Mouse (Mus musculus) CD8-positive naive resting alpha-beta T cell, adult 2 months (primary cell): ENCODE results near the gene Emc10.
A peak's percentile ranks its signal among the peaks of the same experiment; 100 is the strongest.

ENCODE experiments used
- DNase-seq, 2 experiments: peaks; one replicate each; pipeline ENCODE4 v3.0.0; 2022; ENCODE audit warnings: low read depth in 2 of 2, low spot score in 2 of 2

Gene Emc10

DNA sequence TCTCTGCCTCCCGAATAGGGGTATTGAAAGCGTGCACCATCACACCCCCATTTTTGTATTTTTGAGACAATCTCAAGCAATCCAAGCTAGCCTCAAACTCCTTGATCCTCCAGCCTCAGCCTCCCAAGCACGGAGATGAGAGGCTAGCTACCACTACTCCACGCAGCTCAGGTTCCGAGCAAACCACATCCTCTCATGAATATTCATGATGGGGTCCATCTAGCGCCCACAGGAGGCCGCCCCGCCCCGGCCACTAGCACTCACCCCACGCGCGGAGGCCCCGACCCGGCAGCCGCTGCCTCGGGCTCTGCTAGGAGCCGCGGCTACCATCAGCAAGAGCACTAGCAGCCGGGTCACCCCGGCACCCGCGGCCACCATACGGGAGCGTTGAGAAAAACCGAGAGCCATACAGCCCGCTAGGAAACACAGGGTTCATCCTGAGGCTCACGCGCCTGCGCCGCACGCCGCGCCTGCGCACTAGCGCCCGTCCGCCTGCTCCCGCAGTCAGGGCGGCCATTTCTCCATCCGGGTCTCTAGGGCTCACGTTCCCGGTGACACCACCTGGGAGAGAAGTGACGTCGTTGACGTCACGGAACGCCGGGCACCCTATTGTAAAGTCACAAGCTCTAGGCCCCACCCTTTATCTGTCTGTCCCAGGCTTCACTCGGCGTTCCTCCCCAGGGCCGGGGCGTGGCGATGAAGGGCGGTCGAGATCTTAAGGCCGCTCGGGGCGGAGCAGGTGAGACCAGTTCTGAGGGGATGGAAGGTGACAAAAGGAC lies at the start of gene Emc10, which contains the start of gene Fam71e1:
Gene Emc10 (minus strand): TSS at position 538 of the 779 bp plus-strand sequence.
Gene Fam71e1 (plus strand): TSS at position 590 of the 779 bp plus-strand sequence.
- peak; percentile 97 to 98 for DNase-seq

DNA sequence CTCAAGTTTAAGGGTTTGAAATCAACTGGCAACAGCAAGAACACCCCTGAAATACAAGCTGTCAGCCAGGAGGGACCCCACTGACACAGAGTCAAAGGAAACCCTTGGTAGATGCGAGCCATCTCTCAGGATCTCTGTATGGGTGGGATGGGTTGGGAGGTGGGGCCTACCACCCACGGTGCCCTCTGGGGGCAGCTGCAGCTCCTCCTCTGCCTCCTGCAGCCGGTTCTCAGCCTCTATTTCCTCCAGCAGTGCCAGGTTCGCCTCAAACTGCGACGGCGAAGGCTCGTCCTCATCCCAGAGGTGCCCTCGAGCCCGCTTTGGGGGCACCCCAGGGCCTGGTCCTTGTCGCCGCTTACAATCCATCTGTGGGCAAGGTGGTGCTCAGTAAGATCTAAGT lies 46.7 kb upstream of the Emc10 start:
- no peak for DNase-seq

DNA sequence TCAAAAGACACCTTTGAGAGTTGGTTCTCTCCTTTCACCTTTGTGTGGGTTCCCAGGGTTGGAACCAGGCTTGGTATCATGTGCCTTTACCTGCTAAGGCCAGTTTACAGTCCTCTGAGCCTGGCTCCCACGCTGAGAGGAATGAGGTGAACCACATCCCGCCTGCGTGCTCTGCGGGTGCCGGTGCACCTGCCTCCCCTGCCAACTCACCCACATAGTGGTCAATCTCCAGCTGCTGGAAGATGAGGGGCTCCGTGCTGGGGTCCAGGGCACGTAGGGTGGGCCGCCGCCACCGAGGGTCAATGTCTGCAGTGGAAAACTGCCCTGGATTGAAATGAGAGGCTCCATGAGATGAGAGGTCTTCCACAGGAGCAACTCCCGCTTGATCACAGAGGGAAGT lies 46.2 kb upstream of the Emc10 start:
- DNase-seq: no peak

DNA sequence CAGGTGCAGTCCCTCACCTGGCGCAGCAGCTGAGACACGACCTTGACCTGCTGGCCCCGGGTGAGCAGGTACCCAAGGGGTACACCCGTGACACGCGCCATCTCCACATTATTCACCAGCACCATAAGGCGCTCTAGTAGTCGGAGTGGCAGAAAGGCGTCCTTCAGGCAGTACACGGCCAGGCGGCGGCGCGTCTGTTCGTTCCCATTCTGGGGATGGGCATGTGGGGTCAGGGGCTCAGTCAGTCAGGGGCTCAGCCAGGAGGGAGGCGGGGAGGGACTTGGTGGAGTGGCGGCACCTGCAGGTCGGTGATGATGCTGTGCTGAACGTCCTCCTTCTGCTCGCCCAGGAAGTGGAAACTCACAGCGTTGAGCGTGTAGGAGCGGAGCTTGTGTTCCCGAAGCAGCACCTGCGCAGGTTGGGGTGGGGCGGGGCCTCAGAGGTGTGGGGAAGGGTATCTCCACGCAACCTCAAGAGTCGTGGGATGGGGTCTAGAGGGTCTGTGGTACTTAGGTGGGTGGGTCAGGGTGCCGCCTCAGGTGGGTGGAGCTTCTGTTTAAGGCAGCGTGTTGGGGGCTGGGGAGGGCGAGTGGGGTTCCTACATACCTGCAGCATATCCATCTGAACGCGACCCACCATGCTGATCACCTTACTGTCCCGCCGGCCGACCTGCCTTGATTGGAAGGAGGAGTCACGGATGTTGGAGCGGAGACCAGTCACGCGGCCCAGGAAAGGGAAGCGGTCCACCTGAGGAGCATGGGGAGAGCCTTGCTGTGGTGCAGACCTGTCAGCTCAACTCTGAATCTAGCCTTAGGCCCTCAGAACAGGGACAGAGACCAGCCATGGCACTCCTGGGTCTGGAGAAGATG lies 42.7 kb upstream of the Emc10 start:
- DNase-seq: no peak

DNA sequence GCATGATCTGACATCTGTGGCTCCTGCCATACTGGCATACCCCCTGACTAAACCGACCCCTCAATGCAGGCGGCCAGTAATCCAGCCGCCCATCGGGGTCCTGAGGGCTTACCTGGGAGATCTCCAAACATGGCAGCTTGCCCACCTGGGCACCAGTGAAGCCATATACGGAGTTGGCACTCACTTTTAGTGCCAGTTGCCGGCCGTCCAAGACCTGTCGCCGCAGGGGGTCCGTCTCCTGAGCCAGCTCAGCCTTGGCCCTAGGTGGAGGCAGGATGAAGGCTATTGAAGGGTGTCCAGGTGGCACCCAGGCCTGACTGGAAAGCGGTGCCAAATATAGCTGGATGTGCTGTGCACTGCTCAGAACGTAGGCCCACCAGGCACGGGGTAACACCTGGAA lies 41.2 kb upstream of the Emc10 start:
- DNase-seq: no peak

DNA sequence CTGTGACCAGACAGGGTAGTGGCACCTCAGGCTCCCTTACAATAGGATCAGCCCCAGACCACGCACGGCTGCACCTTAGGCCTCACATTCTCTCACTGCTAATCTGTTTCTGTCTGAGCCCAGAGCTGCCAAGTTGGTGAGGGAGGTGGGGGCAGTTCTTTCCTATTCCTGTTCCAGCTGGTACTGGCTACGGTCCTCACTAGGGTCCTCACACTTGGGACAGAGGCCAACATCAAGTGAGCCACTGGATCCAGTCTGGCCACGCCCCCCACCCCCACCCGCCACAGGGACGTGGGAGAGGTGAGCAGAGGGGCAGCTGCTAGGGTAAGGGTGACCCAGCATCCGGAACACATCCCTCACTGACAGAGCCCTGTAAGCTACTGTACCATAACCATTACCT lies 40.7 kb upstream of the Emc10 start:
- no peak for DNase-seq

DNA sequence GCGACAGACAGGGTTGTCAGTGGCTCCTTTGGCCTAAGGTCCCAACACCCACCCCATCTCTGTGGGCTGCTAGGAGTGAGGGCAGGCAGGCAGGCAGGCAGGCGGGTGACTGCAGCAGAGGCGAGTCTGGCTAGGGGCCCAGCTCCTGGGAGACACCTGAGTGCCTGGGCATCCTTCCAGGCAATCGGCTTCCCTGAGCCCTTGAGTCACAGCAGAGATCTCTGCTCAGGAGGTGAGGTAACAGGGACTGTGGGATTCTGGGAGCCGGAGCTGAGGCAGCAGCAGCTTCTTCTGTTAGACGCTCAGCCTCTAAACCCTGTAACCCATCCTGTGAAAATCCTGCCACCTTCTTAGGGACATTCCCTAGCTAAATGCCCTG lies 40.2 kb upstream of the Emc10 start:
- no peak for DNase-seq

DNA sequence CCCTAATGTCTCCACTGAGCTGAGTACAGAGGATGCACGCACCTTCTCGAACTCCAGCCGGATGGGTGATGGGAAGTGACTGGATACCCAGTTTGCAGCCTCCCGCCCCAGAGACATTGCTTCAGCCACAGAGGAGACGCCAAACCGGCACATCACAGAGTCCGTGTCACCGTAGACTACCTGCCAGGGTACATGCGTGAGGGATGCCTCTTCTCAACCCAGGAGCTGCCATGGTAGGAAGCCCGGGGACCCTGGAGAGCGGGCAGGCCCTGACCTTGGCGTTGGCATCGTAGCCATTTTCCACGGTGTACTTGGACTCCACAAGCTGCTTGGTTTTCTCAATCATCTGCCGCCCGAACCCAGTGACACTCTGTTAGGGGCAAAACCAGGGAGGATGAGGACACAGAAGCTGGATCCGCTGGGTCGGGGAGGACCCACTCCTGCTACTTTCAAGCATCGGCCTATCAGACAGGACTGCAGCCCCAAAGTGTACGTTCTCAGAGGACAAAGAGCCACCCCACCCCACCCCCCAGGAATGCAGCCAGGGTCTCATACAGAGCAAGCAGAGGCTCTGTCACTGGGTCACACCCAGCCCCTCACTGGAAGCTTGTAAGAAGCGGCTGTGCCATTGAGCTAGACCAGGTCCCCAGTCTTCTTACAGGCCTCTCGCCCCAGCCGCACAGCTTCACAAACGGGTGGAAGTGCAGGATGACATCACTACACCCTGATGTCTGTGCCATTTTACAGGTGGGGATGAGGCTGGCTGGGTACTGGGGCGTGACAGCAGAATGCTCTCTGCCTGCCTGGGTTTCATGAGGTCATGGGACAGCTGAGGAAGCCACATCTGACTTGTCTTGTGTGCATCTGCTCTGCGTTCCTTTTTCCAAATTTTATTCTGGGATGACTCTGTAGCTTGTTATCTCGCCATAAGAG lies 39.6 kb upstream of the Emc10 start:
- no peak for DNase-seq

DNA sequence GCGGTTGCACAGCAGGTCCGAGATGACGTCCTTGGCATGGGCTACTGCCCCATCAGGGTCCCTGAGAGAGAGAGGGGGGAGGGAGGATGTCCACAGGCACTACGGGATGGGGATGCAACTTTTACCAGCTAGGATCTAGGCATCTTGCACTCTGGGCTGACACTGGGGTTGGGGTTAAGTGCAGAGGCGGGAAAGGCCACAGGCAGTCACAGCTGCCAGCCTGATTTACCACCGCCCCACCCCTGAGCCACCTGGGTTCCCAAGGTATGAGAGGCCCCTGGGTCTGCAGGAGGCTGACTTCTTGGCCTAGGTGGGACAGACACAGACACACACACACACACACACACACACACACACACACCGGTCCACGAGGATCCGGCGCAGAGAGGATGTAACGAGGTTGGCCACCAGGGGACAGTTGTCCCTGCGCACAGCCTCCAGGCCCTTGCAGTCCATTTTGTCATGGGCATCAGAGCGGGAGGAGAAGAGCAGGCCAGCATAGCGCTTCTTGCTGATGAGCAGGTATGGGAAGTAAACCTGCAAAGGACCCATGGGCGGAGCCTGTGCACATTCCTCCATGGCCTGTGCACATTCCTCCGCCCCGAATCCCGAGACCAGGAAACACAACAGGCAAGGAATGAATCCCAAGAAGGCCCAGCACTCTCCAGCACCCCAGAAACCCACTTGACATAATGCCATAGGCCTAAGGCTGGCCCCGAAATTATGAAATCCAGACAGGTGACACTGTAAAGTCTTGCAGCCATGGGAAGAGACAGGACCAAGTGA lies 38.5 kb upstream of the Emc10 start:
- DNase-seq: no peak

DNA sequence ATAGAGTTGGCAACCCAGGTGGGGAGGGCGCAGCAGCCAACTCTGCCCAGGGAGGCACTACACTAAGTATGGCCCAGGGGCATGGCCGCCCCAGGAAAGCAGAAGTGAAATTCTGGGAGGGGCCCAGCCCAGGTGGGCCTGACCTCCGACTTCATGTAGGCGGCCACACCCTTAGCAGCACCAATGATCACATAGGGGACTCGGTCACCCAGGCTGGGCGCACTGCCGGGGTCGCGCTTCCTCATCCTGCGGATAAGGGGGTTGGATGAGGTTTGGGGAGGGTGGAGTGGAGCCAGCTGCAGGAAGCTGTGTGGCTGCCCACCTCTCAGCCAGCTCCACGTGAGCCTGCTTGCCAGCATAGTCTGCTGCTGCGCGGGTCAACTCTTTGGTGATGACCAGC lies 37.9 kb upstream of the Emc10 start:
- no peak for DNase-seq

DNA sequence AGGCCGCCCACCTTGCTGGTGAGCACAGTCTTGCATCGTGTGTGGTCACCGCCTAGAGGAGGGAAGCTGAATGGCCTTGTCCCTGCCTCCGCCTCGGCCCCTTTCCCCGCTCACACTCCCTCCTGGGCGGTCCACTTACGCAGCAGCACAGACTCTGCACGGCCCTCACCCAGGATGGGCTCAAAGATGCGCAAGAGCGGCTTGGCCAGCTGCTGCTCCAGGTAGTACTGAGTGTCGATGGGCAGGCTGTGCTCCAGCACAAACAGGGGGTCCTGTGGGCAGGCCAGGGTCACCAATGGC lies 37.4 kb upstream of the Emc10 start:
- DNase-seq: no peak

DNA sequence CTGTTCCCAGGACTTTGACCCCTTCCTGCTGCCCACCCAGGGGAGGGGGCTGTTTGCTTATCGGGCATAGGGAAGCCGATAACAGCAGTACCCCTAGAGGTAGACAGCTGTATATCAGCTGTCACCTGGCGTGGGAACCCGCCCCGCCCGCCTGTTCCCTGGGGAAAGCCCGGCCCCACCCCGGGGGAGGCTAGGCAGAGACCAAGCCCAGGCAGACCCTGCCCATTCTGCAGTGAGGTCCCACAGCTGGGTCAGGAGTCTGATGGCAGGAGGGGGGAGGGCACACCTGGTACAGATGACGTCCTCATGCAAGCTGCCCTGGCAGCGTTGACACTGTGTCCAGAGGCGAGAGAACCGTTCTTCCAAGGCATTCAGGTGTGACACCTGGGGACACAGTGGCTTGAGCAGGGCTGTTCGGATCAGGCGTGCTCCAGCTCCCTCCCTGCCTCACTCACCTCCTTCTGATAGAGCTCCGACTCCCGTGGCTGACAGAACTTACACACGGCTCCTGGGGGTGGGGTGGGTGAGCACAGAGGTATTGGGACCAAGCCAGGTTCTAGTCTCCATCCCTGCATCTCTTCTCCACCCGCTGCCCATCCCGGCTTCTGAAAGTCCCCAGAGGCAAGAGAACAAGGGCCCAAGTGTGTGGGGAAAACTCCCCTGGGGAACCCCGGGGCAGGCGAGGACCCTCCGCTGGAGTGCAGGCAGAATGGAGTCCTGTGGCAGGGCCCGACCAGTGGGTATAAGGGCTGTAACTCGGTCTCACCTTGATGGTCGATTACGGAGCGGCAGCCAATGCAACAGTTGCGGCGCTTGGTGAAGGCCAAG lies 36.8 kb upstream of the Emc10 start:
- no peak for DNase-seq

DNA sequence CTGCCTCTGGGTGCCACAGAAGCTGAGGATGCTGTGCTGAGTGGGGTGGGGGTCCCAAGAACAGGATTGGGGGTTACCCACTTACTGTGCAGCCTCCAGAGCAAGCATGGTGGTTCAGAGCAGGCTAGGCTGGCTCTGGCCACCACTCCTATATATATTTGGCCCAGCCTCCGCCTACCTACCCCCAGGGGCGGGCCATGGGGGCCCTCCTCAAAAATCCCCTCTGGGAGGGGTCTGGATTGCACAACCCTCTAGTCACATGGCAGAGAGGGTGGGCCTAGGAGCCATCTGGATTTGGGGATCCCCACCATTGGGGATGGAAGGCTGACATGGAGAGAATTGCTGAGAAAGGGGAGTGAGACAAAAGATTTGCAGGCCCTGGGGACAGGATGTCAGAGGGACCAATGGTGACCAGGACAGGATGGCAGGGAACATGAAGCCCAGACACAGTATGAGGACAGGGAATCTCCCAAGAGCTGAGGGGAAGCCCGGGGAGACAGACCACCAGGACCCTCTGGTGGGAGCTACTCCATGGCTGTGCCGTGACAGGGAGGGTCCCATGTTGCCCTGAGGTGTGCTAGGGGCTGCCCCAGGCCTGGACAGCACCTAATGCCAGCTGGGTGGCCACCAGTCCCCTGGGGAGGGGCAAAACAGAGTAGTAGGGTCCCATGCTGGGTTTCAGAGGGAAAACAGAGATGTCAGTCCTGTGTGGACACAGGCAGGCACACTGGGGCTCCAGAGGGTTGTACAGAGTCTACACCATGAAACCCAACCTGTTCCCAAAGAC lies 35.8 kb upstream of the Emc10 start, which contains the start of gene Spib:
Gene Spib (minus strand): TSS at position 126 of the 787 bp plus-strand sequence.
- no peak for DNase-seq

DNA sequence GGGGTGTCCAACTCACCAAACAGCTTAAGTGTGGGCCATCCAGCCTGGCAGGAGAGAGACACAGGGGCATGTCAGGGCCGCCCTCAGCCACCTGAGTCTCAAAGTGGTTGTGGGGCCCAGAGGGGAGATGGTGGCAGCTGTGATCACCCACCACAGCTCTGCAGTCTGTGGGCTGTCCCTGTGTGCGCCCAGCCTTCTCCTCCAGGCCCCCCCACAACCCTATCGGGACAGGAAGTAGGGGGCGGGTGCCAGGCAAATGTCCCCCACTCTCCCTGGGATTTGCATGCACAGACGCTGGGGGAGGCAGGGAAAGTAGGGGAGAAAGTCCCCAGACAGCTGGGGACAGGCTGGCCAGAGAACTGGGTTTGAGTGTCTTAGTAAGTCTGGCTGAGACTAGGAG lies 34.9 kb upstream of the Emc10 start:
- no peak for DNase-seq

DNA sequence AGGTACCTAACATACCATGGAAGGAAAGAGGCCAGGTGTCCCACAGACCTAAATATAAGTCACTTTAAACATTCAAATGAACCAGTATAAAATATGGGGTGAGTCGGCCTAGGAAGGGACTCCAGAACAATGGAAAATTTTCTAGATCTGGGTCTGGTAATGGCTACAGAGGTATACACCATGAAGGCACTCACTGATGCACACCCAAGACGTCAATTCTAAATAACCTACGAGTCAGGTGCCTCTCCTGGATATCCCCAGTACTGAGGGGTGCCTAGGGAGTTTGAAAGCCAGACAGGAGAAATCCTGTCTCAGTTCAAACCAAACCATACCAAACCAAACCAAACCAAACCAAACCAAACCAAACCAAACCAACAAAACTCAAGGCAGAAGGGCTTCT lies 34.2 kb upstream of the Emc10 start:
- DNase-seq: no peak

DNA sequence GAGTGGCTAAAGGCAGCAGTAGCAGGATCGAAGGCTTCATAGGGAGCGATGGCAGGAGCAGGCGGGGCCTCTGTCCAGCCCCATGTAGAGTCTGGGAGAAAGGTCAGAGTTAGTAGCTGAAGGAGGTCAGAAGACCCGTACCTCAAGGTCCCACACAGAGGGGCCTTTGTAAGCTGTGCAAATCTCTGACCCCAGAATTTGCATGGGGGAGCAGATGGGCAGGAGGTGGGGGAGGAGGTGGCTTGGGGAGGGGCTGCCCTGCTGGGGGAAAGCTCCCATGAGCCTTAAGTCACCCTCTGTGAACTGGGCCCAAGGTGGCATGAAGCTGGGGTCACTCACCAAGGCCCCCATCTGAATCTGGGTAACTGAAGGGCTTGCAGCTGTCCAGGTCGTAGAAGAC lies 33.2 kb upstream of the Emc10 start:
- no peak for DNase-seq

DNA sequence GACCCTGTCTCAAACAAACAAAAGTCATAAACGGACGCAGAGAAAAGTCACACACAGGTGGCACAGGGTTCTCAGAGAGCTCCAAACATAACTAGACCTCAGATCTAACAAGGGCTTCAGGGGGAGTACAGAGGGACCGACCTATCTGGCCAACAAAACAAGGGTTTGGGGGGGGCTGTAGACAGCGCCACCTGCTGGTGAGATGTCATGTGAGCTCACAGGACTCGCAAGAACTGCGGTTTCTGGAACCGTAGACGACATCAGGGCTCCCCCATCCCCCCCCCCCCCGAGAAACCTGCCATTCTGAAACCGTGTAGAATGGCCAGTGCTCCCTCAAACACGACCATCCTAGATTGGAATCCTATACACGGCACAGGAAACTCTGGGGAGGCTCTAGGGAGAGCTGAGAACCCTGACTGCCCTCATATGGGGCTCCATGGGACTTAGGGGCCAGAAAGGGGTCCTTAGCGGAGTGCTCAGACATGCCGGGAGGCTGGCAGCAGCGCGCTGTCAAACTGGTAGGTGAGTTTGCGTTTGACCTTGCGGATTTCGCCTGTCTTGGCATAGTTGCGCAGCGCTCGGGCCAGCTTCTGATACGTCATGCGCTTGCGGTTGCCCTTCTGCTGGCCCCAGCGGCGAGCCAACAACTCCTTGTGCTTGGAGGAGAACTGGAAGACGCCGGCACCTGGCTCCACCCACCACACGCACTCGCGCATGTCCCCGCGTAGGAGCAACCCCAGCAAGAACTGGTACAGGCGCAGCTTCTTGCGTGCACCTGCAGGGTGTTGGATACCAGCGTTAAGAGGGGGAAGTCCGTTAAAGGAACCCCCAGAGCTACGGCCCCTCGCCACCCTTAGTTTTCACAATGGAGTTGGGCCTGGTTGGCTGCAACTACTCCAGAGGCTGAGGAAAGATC lies 31.4 kb upstream of the Emc10 start:
- peak; percentile 64 to 75 for DNase-seq
